Mouse (Mus musculus): ENCODE measurements around the gene Pcsk6. TPM values are rescaled to one million over a fixed set of nuclear protein-coding genes. Genes with fewer than 3 reads are reported as not detected.

Pcsk6 gene
- total RNA-seq, 2 experiments from 2014 or later = 31.6 to 39.6 TPM

GRCm38 (mm10) chr7:65878234-65878633, 16.7 kb downstream of the Pcsk6 start:
- intact Hi-C loops (cut with DNase I; ENCODE audit: low total_unique reads) = no loop called here
- DNase-seq = no peak

- intact Hi-C loops (cut with DNase I; ENCODE audit: low total_unique reads) = no loop called here
- DNase-seq = no peak
These were observed 17.8 kb downstream of the Pcsk6 start for GRCm38 (mm10) chr7:65879330-65879729.

GRCm38 (mm10) chr7:65880666-65881289, 19.2 kb downstream of the Pcsk6 start:
- intact Hi-C loops (cut with DNase I; ENCODE audit: low total_unique reads) = loop anchor here (10.0 kb wide), 1 partner anchor 164 kb away; the partner anchor contains the start of gene Gm45213
- DNase-seq = no peak

- intact Hi-C loops (cut with DNase I; ENCODE audit: low total_unique reads) = loop anchor here (10.0 kb wide), 1 partner anchor 164 kb away; the partner anchor contains the start of gene Gm45213
- no peak for DNase-seq
These were observed 19.8 kb downstream of the Pcsk6 start for GRCm38 (mm10) chr7:65881290-65881688.

GRCm38 (mm10) chr7:65884928-65885327, 23.4 kb downstream of the Pcsk6 start:
- intact Hi-C loops (cut with DNase I; ENCODE audit: low total_unique reads) = loop anchor here (10.0 kb wide), 1 partner anchor 160 kb away; the partner anchor contains the start of gene Gm45213
- DNase-seq = no peak

- intact Hi-C loops (cut with DNase I; ENCODE audit: low total_unique reads) = loop anchor here (10.0 kb wide), 1 partner anchor 159 kb away; the partner anchor contains the start of gene Gm45213
- DNase-seq = no peak
These were observed 24.3 kb downstream of the Pcsk6 start for GRCm38 (mm10) chr7:65885819-65886218.

GRCm38 (mm10) chr7:65891831-65892230, 30.3 kb downstream of the Pcsk6 start:
- intact Hi-C loops (cut with DNase I; ENCODE audit: low total_unique reads) = no loop called here
- no peak for DNase-seq

GRCm38 (mm10) chr7:65892264-65892828, 30.8 kb downstream of the Pcsk6 start:
- no peak for DNase-seq
- intact Hi-C loops (cut with DNase I; ENCODE audit: low total_unique reads) = no loop called here

- intact Hi-C loops (cut with DNase I; ENCODE audit: low total_unique reads) = no loop called here
- no peak for DNase-seq
These were observed 32.0 kb downstream of the Pcsk6 start for GRCm38 (mm10) chr7:65893546-65893945.

GRCm38 (mm10) chr7:65895262-65895661, 33.7 kb downstream of the Pcsk6 start:
- intact Hi-C loops (cut with DNase I; ENCODE audit: low total_unique reads) = no loop called here
- no peak for DNase-seq

GRCm38 (mm10) chr7:65901231-65901630, 39.7 kb downstream of the Pcsk6 start:
- intact Hi-C loops (cut with DNase I; ENCODE audit: low total_unique reads) = loop anchor here (10.0 kb wide), 1 partner anchor 264 kb away; no protein-coding TSS in a partner anchor
- no peak for DNase-seq

- intact Hi-C loops (cut with DNase I; ENCODE audit: low total_unique reads) = loop anchor here (10.0 kb wide), 1 partner anchor 262 kb away; no protein-coding TSS in a partner anchor
These were observed 41.1 kb downstream of the Pcsk6 start for GRCm38 (mm10) chr7:65902471-65903180.

GRCm38 (mm10) chr7:65903456-65903855, 41.9 kb downstream of the Pcsk6 start:
- no peak for DNase-seq
- intact Hi-C loops (cut with DNase I; ENCODE audit: low total_unique reads) = loop anchor here (10.0 kb wide), 1 partner anchor 261 kb away; no protein-coding TSS in a partner anchor

More at GRCm38 (mm10) chr7:65902471-65903180, 41.1 kb downstream of the Pcsk6 start:
- DNase-seq = peak; percentile 63

- no peak for DNase-seq
- intact Hi-C loops (cut with DNase I; ENCODE audit: low total_unique reads) = loop anchor here (10.0 kb wide), 1 partner anchor 258 kb away; no protein-coding TSS in a partner anchor
These were observed 45.2 kb downstream of the Pcsk6 start for GRCm38 (mm10) chr7:65906528-65907272.

- DNase-seq = no peak
These were observed 48.0 kb downstream of the Pcsk6 start for GRCm38 (mm10) chr7:65909343-65910127.

GRCm38 (mm10) chr7:65913088-65913610, 51.6 kb downstream of the Pcsk6 start:
- intact Hi-C loops (cut with DNase I; ENCODE audit: low total_unique reads) = no loop called here
- DNase-seq = no peak

More at GRCm38 (mm10) chr7:65909343-65910127, 48.0 kb downstream of the Pcsk6 start:
- intact Hi-C loops (cut with DNase I; ENCODE audit: low total_unique reads) = loop anchor here (10.0 kb wide), 1 partner anchor 255 kb away; no protein-coding TSS in a partner anchor

- intact Hi-C loops (cut with DNase I; ENCODE audit: low total_unique reads) = no loop called here
- DNase-seq = no peak
These were observed 53.3 kb downstream of the Pcsk6 start for GRCm38 (mm10) chr7:65914761-65915301.

GRCm38 (mm10) chr7:65915821-65916220, 54.3 kb downstream of the Pcsk6 start:
- intact Hi-C loops (cut with DNase I; ENCODE audit: low total_unique reads) = no loop called here
- no peak for DNase-seq

Measured in gastrocnemius, postnatal 14 days (tissue).